Mouse (Mus musculus) cerebellum, adult 2 months (tissue): ENCODE data around the gene Gm8369.

Experiments
- CTCF ChIP-seq: fragments of 200-500 bp; IDR thresholded peaks from 2 replicates; pipeline ENCODE4 v1.5.1; 2011; ENCODE audit warnings: low read depth, mild to moderate bottlenecking, control low read depth, low read length, moderate library complexity, borderline replicate concordance; ENCODE audit not compliant: insufficient read depth
- POLR2A ChIP-seq: fragments of 200-500 bp; IDR thresholded peaks from 2 replicates; pipeline ENCODE4 v1.6.1; 2011; ENCODE audit warnings: low read length, control low read depth, borderline replicate concordance; ENCODE audit not compliant: insufficient read depth

- TF ChIP-seq CTCF (no peak), POLR2A (no peak)
Observed at GRCm38 (mm10) chr19:11447238-11447637, 38.5 kb upstream of the Gm8369 start.
